Mouse (Mus musculus): ENCODE measurements around the gene Desi1.

DNA sequence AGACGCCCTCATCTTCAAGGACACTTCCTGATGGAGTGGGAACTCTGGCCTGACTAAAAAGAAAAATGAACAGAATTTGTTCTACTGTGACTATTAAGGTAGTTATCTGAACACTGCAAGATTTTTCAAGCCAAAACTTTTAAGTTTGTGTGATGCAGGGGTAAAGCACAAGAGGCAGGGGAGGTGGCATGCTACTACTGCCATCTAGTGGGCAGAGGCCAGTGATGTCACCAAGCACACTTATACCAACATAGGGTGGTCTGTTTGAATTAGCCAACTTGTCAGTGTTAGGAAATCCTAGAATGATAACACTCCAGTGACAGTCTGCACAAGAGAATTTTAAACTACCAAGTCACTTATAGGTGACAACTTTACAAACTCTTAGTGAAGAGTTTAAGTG is 7.0 kb upstream of the Desi1 start:
- TF ChIP-seq GATA1 (IDR thresholded peaks at IDR 0.05; ENCODE audit: low read length): no peak
- TF ChIP-seq TAL1 (IDR thresholded peaks at IDR 0.05; ENCODE audit: low read length): no peak
